Mouse (Mus musculus): ENCODE data around the gene Ankrd55.

DNA sequence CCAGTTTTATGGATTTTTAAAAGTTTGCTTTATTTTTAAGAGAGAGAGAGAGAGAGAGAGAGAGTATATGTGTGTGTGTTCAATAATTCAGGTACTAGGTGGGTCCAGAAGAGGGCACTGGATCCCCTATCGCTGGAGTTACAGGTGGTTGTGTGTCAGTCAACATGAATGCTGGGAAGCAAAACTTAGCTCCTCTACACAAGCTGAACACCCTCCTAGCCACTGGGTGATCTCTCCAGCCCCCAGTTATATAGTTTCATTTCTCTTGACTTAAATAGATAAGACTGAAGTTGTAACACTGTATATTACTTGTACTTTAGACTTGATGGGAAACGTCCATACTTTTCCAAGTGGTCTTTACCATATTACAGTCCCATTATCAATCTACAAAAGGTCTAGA lies 136.0 kb downstream of the Ankrd55 start:
- TF ChIP-seq POLR2A (IDR thresholded peaks at IDR 0.05; ENCODE audit: control insufficient read depth, low read depth, low read length) (no peak), CTCF (IDR thresholded peaks at IDR 0.05; ENCODE audit: control insufficient read depth, insufficient read depth, insufficient replicate concordance, low read depth, low read length) (no peak)

All from testis, adult 2 months (tissue).